Mouse (Mus musculus) layer of hippocampus, adult 18-20 months (tissue): ENCODE measurements around the gene Arid3c. TPM values are rescaled to one million over a fixed set of nuclear protein-coding genes. Genes with fewer than 3 reads are reported as not detected.

Experiments
- DNase-seq, 2 experiments: peaks; one replicate each; pipeline ENCODE4 v3.0.0; 2022; ENCODE audit warnings: low spot score in 2 of 2
- total RNA-seq, 2 experiments: library from RNA; stranded (reverse); gene quantifications; 2 replicates each; pipeline ENCODE4 v1.2.3; 2021

Arid3c gene
- total RNA-seq, 2 experiments from 2014 or later, result not detected

DNA sequence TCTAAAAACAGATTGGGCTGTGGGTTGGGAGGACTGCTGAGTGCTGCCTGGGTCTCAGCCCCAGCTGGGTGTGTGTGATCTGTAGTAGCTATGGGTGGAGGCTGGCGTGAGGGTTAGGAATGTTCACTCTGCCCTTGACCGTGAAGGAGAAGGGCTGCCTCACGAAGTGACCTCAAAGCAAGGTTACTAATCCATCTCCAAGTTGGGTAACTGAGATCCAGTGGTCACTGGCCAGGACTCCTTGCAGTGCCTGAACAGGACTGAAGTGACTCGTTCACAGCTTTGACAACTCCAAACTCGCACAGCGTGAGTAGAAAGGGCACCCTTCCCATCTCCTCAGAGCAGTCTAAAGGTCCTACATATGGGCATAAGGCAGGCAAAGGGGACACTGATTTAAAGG, 52.1 kb downstream of the Arid3c start:
- no peak for DNase-seq

DNA sequence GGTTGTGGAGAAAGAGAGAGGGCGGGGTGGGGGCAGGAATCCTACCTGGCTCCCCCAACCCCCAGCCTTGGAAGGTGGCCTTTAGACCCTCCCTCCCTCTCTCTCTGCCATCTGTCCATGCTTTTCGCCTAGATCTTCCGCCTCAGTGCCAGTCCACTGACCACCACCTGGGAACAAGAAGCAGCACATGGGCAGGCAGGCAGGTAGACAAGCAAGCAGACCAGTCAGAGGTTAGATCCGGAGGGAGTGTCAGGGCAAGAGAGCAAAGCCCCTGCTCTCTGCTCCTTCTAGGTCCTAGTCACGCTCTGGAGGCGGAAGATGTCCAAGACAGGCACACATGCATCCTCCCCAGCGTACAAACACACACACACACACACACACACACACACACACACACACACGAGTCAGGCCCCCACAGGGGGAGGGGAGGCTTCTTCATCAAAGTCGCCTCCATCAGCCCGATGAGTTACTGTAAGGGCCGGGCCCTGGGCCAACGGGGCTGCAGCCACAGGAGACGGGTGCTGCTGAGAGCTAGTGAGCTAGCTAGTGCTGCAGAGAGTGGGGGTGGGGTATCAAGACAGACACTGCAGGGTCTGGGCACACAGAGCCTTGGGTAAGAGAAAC, 53.8 kb downstream of the Arid3c start:
- DNase-seq, result no peak

DNA sequence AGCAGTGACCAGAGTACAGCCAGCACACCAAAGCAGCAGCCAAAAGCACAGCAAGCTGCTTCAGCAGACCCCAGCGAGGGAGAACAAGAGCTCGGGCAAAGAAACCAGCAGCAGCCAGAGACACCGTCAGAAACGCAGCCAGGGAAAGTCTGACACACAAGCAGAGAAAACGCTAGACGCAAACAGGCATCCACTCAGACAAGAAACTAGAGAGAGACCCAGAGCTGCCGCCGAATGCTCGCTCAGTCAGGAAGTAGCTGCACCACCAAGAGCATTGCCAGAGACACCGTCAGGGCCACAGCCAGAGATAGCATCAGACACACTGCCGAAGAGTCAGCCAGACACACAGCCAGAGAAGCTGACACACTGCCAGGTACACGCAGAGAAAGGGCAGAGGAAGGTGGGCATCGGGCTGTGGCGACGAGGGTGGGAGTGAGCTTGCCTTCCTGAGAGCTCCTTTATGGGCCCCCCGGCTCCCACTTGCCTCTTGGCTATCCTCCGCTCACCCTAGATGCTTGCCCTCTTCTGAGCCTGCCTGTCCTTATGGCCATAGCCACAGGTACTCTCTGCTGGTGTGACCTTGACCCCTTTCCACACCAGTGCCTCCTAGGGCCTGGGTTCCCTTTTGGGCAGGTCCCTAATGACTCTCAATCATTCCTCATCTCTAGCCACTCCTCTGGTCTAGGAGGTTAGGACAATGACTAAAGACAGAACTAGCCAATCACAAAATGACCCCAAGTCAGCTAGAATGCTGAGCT, 54.5 kb downstream of the Arid3c start:
- DNase-seq, result peak in 1 of 2 experiments; percentile 15

Other genes starting within 250 kb of the Arid3c start
- 10 to 100 TPM; 29.0 to 29.3 TPM for gene AI464131, start 228.1 kb downstream of the Arid3c start, total RNA-seq
- gene 1110017D15Rik, start 213.8 kb downstream of the Arid3c start, total RNA-seq, result 1 to 10 TPM; 4.5 to 7.0 TPM
- gene Fam219a, start 161.6 kb downstream of the Arid3c start, total RNA-seq, result 100 to 1,000 TPM; 159 to 163 TPM
- gene Dnaic1, start 161.4 kb downstream of the Arid3c start, total RNA-seq, result 1 to 10 TPM; 7.8 to 9.0 TPM
- gene Enho, start 90.8 kb downstream of the Arid3c start, total RNA-seq, result 10 to 100 TPM; 61.9 to 65.0 TPM
- 100 to 1,000 TPM; 110 to 113 TPM for gene Cntfr, start 34.1 kb downstream of the Arid3c start, total RNA-seq
- gene Il11ra1, start 31.2 kb downstream of the Arid3c start, total RNA-seq, result 10 to 100 TPM; 35.5 to 37.0 TPM
- 10 to 100 TPM; 36.0 to 39.0 TPM for gene Rpp25l, start 17.6 kb downstream of the Arid3c start, total RNA-seq
- 100 to 1,000 TPM; 150 to 151 TPM for gene Dctn3, start 8.0 kb downstream of the Arid3c start, total RNA-seq
- 10 to 100 TPM; 52.2 to 54.3 TPM for gene Galt, start 24.1 kb upstream of the Arid3c start, total RNA-seq
- 10 to 100 TPM; 36.9 to 44.0 TPM for gene Sigmar1, start 25.0 kb upstream of the Arid3c start, total RNA-seq
- gene Ccl27a, start 43.1 kb upstream of the Arid3c start, total RNA-seq, result 100 to 1,000 TPM; 125 to 135 TPM
- not detected for gene Gm21541, start 172.5 kb upstream of the Arid3c start, total RNA-seq
- 10 to 100 TPM; 17.1 to 17.4 TPM for gene Gm20878, start 210.4 kb upstream of the Arid3c start, total RNA-seq
- gene Fam205a4, start 234.9 kb upstream of the Arid3c start, total RNA-seq, result 1 to 10 TPM; 1.8 to 2.1 TPM